Mouse (Mus musculus): Measurements from ENCODE around the gene Ccdc78. TPM values are rescaled to one million over a fixed set of nuclear protein-coding genes. Genes with fewer than 3 reads are reported as not detected.
A peak's percentile ranks its signal among the peaks of the same experiment; 100 is the strongest.

Gene Ccdc78
- polyA plus RNA-seq, 1 experiment from 2014 or later, result 0.48 TPM

GRCm38 (mm10) chr17:25831451-25832281 is 45.3 kb downstream of the Ccdc78 start:
- WGBS, result 63% methylated on average over 21 of the region's 21 CpGs
- H3K4me3 ChIP-seq, result peak overlapping the region; percentile 57
- H3K9ac ChIP-seq, result peak overlapping the region; percentile 70
- H3K4me1 ChIP-seq (replicated peaks), result peaks cover 85% of the 10 kb centered on the region
- peak overlapping the region; percentile 98 for H3K27ac ChIP-seq (replicated peaks)
- H3K36me3 ChIP-seq, result peaks cover 26% of the 10 kb centered on the region
- no peaks in the 10 kb centered on the region for H3K9me3 ChIP-seq
- no peak for ATAC-seq (ENCODE audit: low FRiP score, low read depth)
- H3K27me3 ChIP-seq, result no peaks in the 10 kb centered on the region
- peak overlapping the region; percentile 92 for H3K4me2 ChIP-seq

GRCm38 (mm10) chr17:25832436-25833290 is 46.3 kb downstream of the Ccdc78 start:
- peaks cover 16% of the 10 kb centered on the region for H3K36me3 ChIP-seq
- H3K9ac ChIP-seq, result peak overlapping the region; percentile 70
- peaks cover 85% of the 10 kb centered on the region for H3K4me1 ChIP-seq (replicated peaks)
- H3K4me3 ChIP-seq, result peak overlapping the region; percentile 57
- peak overlapping the region; percentile 98 for H3K27ac ChIP-seq (replicated peaks)
- under 1% methylated on average over 72 of the region's 77 CpGs for WGBS
- ATAC-seq (ENCODE audit: low FRiP score, low read depth), result peak; percentile 92
- H3K27me3 ChIP-seq, result no peaks in the 10 kb centered on the region
- peak overlapping the region; percentile 92 for H3K4me2 ChIP-seq
- H3K9me3 ChIP-seq, result no peaks in the 10 kb centered on the region

GRCm38 (mm10) chr17:25833291-25833663 is 46.9 kb downstream of the Ccdc78 start, which contains the start of gene Stub1:
Gene Stub1, minus strand, starts transcription at chr17:25833404.
- peak within 1 kb of the TSS; percentile 57 for H3K4me3 ChIP-seq
- peak within 1 kb of the TSS; percentile 70 for H3K9ac ChIP-seq
- H3K27ac ChIP-seq (replicated peaks), result peak within 1 kb of the TSS; percentile 98
- ATAC-seq (ENCODE audit: low FRiP score, low read depth), result no peak; the same call in none of the 2 replicates
- under 1% methylated on average over 24 of the region's 24 CpGs for WGBS
- H3K36me3 ChIP-seq, result peaks cover 16% of the 10 kb centered on the region
- H3K4me1 ChIP-seq (replicated peaks), result peaks cover 85% of the 10 kb centered on the region
- H3K27me3 ChIP-seq, result no peaks in the 10 kb centered on the region
- H3K4me2 ChIP-seq, result peak within 1 kb of the TSS; percentile 92
- no peaks in the 10 kb centered on the region for H3K9me3 ChIP-seq

GRCm38 (mm10) chr17:25833961-25834594 is 47.7 kb downstream of the Ccdc78 start:
- WGBS, result 50% methylated on average over 6 of the region's 6 CpGs
- Histone ChIP-seq H3K9me3 (no peaks in the 10 kb centered on the region), H3K9ac (peak overlapping the region; percentile 70), H3K4me3 (peak overlapping the region; percentile 57), H3K4me1 (replicated peaks) (peaks cover 82% of the 10 kb centered on the region), H3K36me3 (peaks cover 19% of the 10 kb centered on the region), H3K27ac (replicated peaks) (peak overlapping the region; percentile 98), H3K27me3 (no peaks in the 10 kb centered on the region), H3K4me2 (peak overlapping the region; percentile 92)
- no peak for ATAC-seq (ENCODE audit: low FRiP score, low read depth)

- Histone ChIP-seq H3K36me3 (peaks cover 25% of the 10 kb centered on the region), H3K4me1 (replicated peaks) (peaks cover 76% of the 10 kb centered on the region), H3K27me3 (no peaks in the 10 kb centered on the region), H3K9me3 (no peaks in the 10 kb centered on the region), H3K4me3 (peak overlapping the region; percentile 57), H3K9ac (peak overlapping the region; percentile 70), H3K4me2 (peak overlapping the region; percentile 92), H3K27ac (replicated peaks) (peak overlapping the region; percentile 98)
- no peak for ATAC-seq (ENCODE audit: low FRiP score, low read depth)
- WGBS, result 92% methylated on average over 11 of the region's 12 CpGs
Measured at GRCm38 (mm10) chr17:25834595-25835222, 48.3 kb downstream of the Ccdc78 start.

- H3K27ac ChIP-seq (replicated peaks), result no peak overlapping the region
- H3K27me3 ChIP-seq, result no peaks in the 10 kb centered on the region
- H3K4me1 ChIP-seq (replicated peaks), result peaks cover 70% of the 10 kb centered on the region
- no peak overlapping the region; the same call in 1 of the 2 replicates for H3K4me3 ChIP-seq
- H3K36me3 ChIP-seq, result peaks cover 27% of the 10 kb centered on the region
- peak overlapping the region; percentile 92 for H3K4me2 ChIP-seq
- no peak for ATAC-seq (ENCODE audit: low FRiP score, low read depth)
- 97% methylated on average over 7 of the region's 7 CpGs for WGBS
- 0 out of 2 replicates have a peak overlapping the region, but pooled peaks have one; percentile 70 for H3K9ac ChIP-seq
- H3K9me3 ChIP-seq, result no peaks in the 10 kb centered on the region
Measured at GRCm38 (mm10) chr17:25835301-25835700, 48.9 kb downstream of the Ccdc78 start.

- H3K9ac ChIP-seq, result peak overlapping the region; percentile 75; the same call in 1 of the 2 replicates
- H3K4me3 ChIP-seq, result peak overlapping the region; percentile 57
- no peak overlapping the region for H3K27ac ChIP-seq (replicated peaks)
- WGBS, result 94% methylated on average over 16 of the region's 16 CpGs
- H3K27me3 ChIP-seq, result no peaks in the 10 kb centered on the region
- peak overlapping the region; percentile 83 for H3K4me2 ChIP-seq
- H3K4me1 ChIP-seq (replicated peaks), result peaks cover 65% of the 10 kb centered on the region
- peaks cover 27% of the 10 kb centered on the region for H3K36me3 ChIP-seq
- no peak for ATAC-seq (ENCODE audit: low FRiP score, low read depth)
- H3K9me3 ChIP-seq, result no peaks in the 10 kb centered on the region
Measured at GRCm38 (mm10) chr17:25835816-25836215, 49.4 kb downstream of the Ccdc78 start.

- Histone ChIP-seq H3K4me1 (replicated peaks) (peaks cover 57% of the 10 kb centered on the region), H3K9ac (peak overlapping the region; percentile 75), H3K27me3 (no peaks in the 10 kb centered on the region), H3K27ac (replicated peaks) (peak overlapping the region; percentile 88), H3K4me2 (peak overlapping the region; percentile 83), H3K9me3 (no peaks in the 10 kb centered on the region), H3K4me3 (peak overlapping the region; percentile 57), H3K36me3 (peaks cover 27% of the 10 kb centered on the region)
- 19% methylated on average over 23 of the region's 23 CpGs for WGBS
- ATAC-seq (ENCODE audit: low FRiP score, low read depth), result no peak
Measured at GRCm38 (mm10) chr17:25836397-25837075, 50.2 kb downstream of the Ccdc78 start.

GRCm38 (mm10) chr17:25837076-25837410 is 50.7 kb downstream of the Ccdc78 start, which contains the start of gene Rhbdl1:
Gene Rhbdl1, minus strand, starts transcription at chr17:25837295.
- Histone ChIP-seq H3K9ac (peak within 1 kb of the TSS; percentile 75), H3K4me3 (peak within 1 kb of the TSS; percentile 57), H3K4me2 (peak within 1 kb of the TSS; percentile 83), H3K4me1 (replicated peaks) (peaks cover 52% of the 10 kb centered on the region), H3K9me3 (no peaks in the 10 kb centered on the region), H3K36me3 (peaks cover 32% of the 10 kb centered on the region), H3K27ac (replicated peaks) (peak within 1 kb of the TSS; percentile 88), H3K27me3 (no peaks in the 10 kb centered on the region)
- WGBS, result 1% methylated on average over 29 of the region's 29 CpGs
- peak; percentile 36 for ATAC-seq (ENCODE audit: low FRiP score, low read depth)

GRCm38 (mm10) chr17:25837533-25837932 is 51.2 kb downstream of the Ccdc78 start:
- Histone ChIP-seq H3K4me3 (peak overlapping the region; percentile 57; the same call in 1 of the 2 replicates), H3K27ac (replicated peaks) (peak overlapping the region; percentile 88), H3K36me3 (peaks cover 37% of the 10 kb centered on the region), H3K9ac (peak overlapping the region; percentile 75), H3K9me3 (no peaks in the 10 kb centered on the region), H3K4me1 (replicated peaks) (peaks cover 50% of the 10 kb centered on the region), H3K27me3 (no peaks in the 10 kb centered on the region), H3K4me2 (peak overlapping the region; percentile 83)
- no peak for ATAC-seq (ENCODE audit: low FRiP score, low read depth)
- WGBS, result 17% methylated on average over 3 of the region's 3 CpGs

- Histone ChIP-seq H3K36me3 (peaks cover 40% of the 10 kb centered on the region), H3K9me3 (no peaks in the 10 kb centered on the region), H3K4me2 (no peak overlapping the region), H3K4me1 (replicated peaks) (peaks cover 57% of the 10 kb centered on the region), H3K27ac (replicated peaks) (no peak overlapping the region), H3K4me3 (no peak overlapping the region), H3K27me3 (no peaks in the 10 kb centered on the region), H3K9ac (no peak overlapping the region)
- no peak for ATAC-seq (ENCODE audit: low FRiP score, low read depth)
- WGBS, result 85% methylated on average over 4 of the region's 4 CpGs
Measured at GRCm38 (mm10) chr17:25838904-25839303, 52.5 kb downstream of the Ccdc78 start.

All from hindbrain, embryonic 15.5 days (tissue).